Mouse (Mus musculus) heart, postnatal 0 days (tissue): Measurements from ENCODE around the gene Rap1gap.

Source experiments
- CTCF ChIP-seq: IDR thresholded peaks from 2 replicates; pipeline ENCODE4 v1.5.1; 2016; ENCODE audit warnings: antibody characterized with exemption, control low read depth, low read depth
- EP300 ChIP-seq: IDR thresholded peaks from 2 replicates; pipeline ENCODE4 v1.6.1; 2016; ENCODE audit warnings: antibody characterized with exemption, low read depth

DNA sequence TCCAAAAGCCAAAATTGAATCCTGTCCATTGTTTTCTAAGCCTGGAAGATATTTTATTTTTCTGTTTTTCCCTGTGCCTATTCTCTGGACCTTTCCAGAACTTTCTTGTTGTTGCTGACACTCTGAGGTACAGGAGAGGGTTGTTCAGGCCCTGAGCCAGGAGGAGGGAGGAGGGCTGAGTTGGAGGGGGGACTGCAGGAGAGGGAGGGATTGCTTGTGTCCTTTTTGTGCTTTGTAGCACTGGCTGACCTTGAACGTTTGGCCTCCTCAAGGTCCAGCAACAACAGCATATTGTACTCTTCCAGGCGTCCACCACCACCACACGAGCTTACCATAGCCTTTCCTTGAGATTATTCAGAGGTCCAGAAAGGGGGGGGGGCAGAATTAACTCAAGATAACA lies 32.9 kb upstream of the Rap1gap start:
- TF ChIP-seq EP300: no peak
- no peak for TF ChIP-seq CTCF
